Mouse (Mus musculus): ENCODE results near the gene Stxbp3.

The Stxbp3 gene

DNA sequence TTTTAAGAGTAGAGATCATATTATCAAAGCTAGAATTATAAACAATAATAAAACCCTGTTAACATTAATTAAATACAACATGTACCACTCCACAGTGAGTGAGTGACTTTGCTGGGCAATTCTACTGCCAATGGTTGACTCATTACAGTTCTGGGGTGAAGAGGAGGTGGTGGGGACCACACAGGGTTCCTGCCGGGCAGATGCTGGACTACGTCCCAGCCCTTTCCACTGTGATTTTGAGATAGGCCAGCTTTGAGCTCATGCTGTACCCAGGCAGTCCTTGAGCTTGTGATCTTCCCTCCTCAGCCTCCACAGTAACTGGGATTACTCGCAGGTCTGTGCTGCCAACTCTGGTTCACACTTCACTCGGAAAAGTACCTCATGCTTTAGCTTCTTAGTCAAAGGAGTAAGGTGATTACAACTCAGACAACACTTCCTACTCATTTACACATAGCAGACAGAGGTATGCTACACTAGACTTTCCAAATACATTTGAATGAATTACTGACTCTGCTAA lies 29.5 kb downstream of the Stxbp3 start:
- in situ Hi-C loops (cut with MboI; ENCODE audit: low sequenced_read_pairs) = no loop called here

GRCm38 (mm10) chr3:108805622-108806021 lies 34.7 kb downstream of the Stxbp3 start:
- in situ Hi-C loops (cut with MboI; ENCODE audit: low sequenced_read_pairs) = no loop called here

DNA sequence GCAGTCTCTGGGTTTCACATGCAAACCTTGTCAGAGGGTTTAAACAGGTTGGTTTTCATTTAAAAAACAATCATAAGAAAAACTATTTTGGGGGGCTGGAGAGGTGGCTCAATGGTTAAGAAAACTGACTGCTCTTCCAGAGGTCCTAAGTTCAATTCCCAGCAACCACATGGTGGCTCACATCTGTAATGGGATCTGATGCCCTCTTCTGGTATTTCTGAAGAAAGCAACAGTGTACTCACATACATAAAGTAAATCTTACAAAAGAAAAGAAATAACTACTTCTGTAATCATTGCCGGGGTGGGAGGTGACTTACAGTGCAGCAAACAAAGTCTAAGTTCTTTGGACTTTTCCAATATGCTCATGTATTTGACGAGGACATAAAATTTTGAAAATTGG lies 42.0 kb downstream of the Stxbp3 start:
- in situ Hi-C loops (cut with MboI; ENCODE audit: low sequenced_read_pairs) = loop anchor here (25.0 kb wide), 1 partner anchor 264 kb away; no protein-coding TSS in a partner anchor

- in situ Hi-C loops (cut with MboI; ENCODE audit: low sequenced_read_pairs) = loop anchor here (25.0 kb wide), 1 partner anchor 265 kb away; no protein-coding TSS in a partner anchor
Observed at GRCm38 (mm10) chr3:108797723-108798122, 42.6 kb downstream of the Stxbp3 start.

GRCm38 (mm10) chr3:108796386-108796785 lies 43.9 kb downstream of the Stxbp3 start:
- in situ Hi-C loops (cut with MboI; ENCODE audit: low sequenced_read_pairs) = loop anchor here (25.0 kb wide), 1 partner anchor 266 kb away; no protein-coding TSS in a partner anchor

DNA sequence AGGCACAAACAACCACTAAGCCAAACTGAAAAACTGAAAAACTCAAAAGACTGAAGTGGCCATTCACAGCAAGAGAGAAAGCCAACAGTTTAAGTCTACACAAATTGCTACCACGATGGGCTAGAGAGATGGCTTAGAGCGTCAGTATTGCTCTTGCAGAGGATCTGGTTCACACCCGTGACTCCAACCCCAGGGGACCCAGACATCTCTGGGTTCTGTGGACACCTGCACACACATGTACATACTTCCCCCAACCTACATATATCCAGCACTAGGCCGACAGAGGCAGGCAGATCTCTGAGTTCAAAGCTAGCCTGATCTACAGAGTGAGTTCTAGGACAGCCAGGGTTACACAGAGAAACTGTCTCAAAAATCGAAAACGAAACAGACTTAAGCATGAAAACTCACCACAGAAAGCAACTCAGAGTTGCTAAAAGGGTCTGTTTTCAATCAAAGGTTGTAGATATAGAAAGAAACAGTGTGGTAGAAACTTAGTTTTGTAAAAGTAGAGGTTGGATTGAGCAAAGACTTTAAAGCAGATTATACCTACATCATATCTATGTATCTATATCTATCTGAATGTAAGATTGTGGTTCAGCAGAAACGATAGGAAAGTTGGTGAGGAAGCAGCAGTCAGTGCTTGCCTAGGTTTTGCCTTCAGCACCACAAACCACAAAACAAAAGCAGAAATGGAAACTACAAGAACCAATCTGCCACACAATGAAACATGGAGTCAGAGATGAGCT lies 44.6 kb downstream of the Stxbp3 start:
- in situ Hi-C loops (cut with MboI; ENCODE audit: low sequenced_read_pairs) = loop anchor here (25.0 kb wide), 1 partner anchor 267 kb away; no protein-coding TSS in a partner anchor

DNA sequence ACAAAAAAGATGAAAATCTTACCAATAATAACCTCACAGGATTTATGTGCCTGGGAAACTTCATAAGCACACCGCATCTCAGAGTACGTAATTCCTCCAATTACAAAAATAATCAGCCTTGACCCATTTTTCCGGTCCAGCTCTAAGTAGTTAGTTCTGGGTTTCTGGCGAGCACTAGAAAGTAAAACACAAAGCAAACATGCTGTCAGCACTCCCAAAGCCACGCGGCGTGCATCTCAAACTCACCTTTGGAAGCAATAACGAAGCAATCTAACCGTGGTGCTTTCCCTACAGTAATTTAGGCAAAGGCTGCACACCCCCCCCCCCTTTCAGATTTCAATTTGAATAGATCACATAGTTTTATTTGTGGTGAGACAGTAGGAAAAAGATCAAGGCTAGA lies 45.5 kb downstream of the Stxbp3 start:
- in situ Hi-C loops (cut with MboI; ENCODE audit: low sequenced_read_pairs) = loop anchor here (25.0 kb wide), 1 partner anchor 268 kb away; no protein-coding TSS in a partner anchor

- in situ Hi-C loops (cut with MboI; ENCODE audit: low sequenced_read_pairs) = loop anchor here (25.0 kb wide), 1 partner anchor 270 kb away; no protein-coding TSS in a partner anchor
Observed at GRCm38 (mm10) chr3:108792420-108792819, 47.9 kb downstream of the Stxbp3 start.

- in situ Hi-C loops (cut with MboI; ENCODE audit: low sequenced_read_pairs) = loop anchor here (25.0 kb wide), 1 partner anchor 271 kb away; no protein-coding TSS in a partner anchor
Observed at GRCm38 (mm10) chr3:108791054-108791706, 49.1 kb downstream of the Stxbp3 start.

- in situ Hi-C loops (cut with MboI; ENCODE audit: low sequenced_read_pairs) = loop anchor here (25.0 kb wide), 1 partner anchor 272 kb away; no protein-coding TSS in a partner anchor
Observed at GRCm38 (mm10) chr3:108790499-108790898, 49.8 kb downstream of the Stxbp3 start.

GRCm38 (mm10) chr3:108789299-108789698 lies 51.0 kb downstream of the Stxbp3 start:
- in situ Hi-C loops (cut with MboI; ENCODE audit: low sequenced_read_pairs) = loop anchor here (25.0 kb wide), 1 partner anchor 273 kb away; no protein-coding TSS in a partner anchor

GRCm38 (mm10) chr3:108788455-108788794 lies 51.9 kb downstream of the Stxbp3 start:
- in situ Hi-C loops (cut with MboI; ENCODE audit: low sequenced_read_pairs) = loop anchor here (25.0 kb wide), 1 partner anchor 274 kb away; no protein-coding TSS in a partner anchor

DNA sequence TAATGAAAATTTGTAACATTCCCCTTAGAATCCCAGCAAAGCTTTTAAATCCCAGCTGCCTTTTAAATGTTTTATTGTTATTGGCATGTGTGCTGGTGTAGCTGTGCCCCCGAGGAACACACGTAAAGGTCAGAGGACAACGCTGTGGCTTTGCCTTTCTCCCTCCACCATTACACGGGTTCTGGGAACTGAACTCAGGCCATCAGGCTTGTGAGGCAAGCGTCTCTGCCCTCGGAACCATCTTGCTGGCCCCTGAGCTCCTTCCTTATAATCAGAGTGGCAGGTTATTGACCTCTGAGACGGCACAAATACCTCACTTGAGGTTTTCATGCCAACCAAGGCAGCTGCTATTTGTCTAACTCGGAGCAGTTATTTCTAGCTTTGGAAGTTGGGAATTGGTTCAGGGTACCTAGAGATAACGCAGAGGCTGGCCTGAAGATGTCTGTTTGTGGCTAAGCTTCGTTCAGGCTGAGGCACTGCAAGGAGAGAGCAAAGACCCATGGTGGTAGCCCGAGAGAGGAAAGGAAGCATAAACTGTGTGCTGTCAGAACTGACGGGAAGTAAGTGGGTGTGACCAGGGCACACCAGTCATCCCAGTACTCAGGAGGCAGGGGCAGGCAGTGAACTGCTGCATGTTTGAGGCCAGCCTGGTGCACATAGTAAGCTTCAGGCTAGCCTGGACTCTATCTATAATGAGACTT lies 52.4 kb downstream of the Stxbp3 start:
- in situ Hi-C loops (cut with MboI; ENCODE audit: low sequenced_read_pairs) = loop anchor here (25.0 kb wide), 1 partner anchor 274 kb away; no protein-coding TSS in a partner anchor

- in situ Hi-C loops (cut with MboI; ENCODE audit: low sequenced_read_pairs) = loop anchor here (25.0 kb wide), 1 partner anchor 276 kb away; no protein-coding TSS in a partner anchor
Observed at GRCm38 (mm10) chr3:108786520-108786919, 53.8 kb downstream of the Stxbp3 start.

DNA sequence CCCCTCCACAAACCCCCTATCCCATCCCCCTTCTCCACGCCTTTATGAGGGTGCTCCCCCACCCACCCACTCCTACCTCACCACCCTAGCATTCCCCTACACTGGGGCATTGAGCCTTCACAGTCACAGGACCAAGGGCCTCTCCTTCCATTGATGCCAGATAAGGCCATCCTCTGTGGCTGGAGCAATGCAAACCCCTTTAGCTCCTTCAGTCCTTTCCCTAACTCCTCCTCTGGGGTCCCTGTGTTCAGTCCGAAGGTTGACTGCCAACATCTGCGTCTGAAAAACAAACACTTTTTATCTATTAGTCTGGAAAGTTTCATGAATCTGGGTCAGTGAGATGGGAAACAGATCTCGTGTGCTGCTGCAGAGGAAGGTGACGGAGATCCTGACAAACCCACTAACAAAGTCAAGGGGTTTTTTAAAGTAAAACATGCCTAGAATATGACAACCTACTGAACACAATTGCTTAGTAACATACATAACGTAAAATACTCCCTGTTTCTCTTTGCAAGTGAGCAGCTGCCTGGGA lies 57.9 kb downstream of the Stxbp3 start:
- in situ Hi-C loops (cut with MboI; ENCODE audit: low sequenced_read_pairs) = loop anchor here (25.0 kb wide), 1 partner anchor 280 kb away; no protein-coding TSS in a partner anchor

DNA sequence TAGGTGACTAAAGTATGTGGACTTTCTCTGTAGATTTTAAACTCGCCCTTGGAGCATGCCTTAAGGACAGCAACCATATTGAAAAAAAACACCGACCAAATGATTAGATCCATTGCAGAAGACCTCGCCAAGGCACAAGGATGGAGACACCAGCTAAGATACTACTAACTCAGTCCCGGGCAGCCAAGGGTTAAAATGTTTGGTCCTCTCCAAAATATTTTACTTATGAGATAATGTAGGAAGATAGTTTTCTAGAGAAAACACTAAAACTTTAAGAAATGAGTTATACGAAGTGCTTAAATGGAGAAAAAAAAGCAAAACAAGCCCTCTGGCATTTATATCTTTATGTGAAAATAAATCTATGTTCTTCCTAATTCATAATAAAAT lies 58.4 kb downstream of the Stxbp3 start:
- in situ Hi-C loops (cut with MboI; ENCODE audit: low sequenced_read_pairs) = loop anchor here (25.0 kb wide), 1 partner anchor 280 kb away; no protein-coding TSS in a partner anchor

DNA sequence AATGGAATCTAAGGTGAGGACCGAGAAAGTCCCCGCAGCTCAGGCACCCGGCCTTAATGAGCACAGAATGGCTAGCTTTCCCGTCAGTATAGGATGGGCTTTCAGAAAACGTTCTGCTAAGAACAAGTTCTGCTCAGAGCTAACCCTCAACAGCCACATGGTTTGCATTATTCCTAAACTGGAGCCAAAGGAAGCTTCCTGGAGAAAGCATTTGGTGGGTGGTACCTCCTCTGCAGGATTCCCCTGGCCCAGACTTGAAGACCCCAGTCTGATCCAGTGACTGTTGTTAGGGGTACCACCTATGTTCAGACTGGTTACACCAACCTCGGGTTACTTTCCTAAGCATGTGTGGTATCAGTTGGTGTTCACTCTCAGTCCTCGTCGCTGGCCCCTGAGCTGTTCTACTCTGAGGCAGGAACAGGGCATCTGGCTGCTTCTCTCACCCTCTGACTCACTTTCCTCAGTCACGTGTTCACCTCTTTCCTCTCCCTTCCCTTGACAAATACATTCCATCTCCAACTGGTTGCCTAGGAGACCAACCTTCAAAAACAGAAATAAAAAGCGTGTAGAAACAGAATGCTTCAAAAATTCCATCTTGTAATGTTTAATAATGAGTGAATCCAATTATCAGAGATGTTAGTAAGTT lies 59.0 kb downstream of the Stxbp3 start:
- in situ Hi-C loops (cut with MboI; ENCODE audit: low sequenced_read_pairs) = loop anchor here (25.0 kb wide), 1 partner anchor 281 kb away; no protein-coding TSS in a partner anchor

- in situ Hi-C loops (cut with MboI; ENCODE audit: low sequenced_read_pairs) = loop anchor here (10.0 to 25.0 kb wide), 2 partner anchors 126 to 283 kb away; no protein-coding TSS in a partner anchor
Observed at GRCm38 (mm10) chr3:108778761-108779540, 61.4 kb downstream of the Stxbp3 start.

GRCm38 (mm10) chr3:108772811-108773210 lies 67.5 kb downstream of the Stxbp3 start:
- in situ Hi-C loops (cut with MboI; ENCODE audit: low sequenced_read_pairs) = loop anchor here (10.0 kb wide), 1 partner anchor 132 kb away; no protein-coding TSS in a partner anchor
